Mouse (Mus musculus) small intestine, adult 2 months (tissue): Measurements from ENCODE around the gene D17H6S53E. TPM values are rescaled to one million over a fixed set of nuclear protein-coding genes. Genes with fewer than 3 reads are reported as not detected.

Experiments
- H3K27ac ChIP-seq: fragments of 200-500 bp; 2 replicates; pipeline ENCODE4 v1.5.1; 2012; ENCODE audit warnings: low read depth, low read length, control low read depth, inconsistent platforms; ENCODE audit not compliant: insufficient read depth
- H3K27me3 ChIP-seq: fragments of 200-500 bp; 2 replicates; pipeline ENCODE4 v1.6.1; 2012; ENCODE audit warnings: mild to moderate bottlenecking, moderate library complexity, low read length, inconsistent platforms; ENCODE audit not compliant: control insufficient read depth, insufficient read depth
- H3K36me3 ChIP-seq: fragments of 200-500 bp; 2 replicates; pipeline ENCODE4 v1.6.1; 2012; ENCODE audit warnings: mild to moderate bottlenecking, low read length, control low read depth, inconsistent platforms; ENCODE audit not compliant: control insufficient read depth, insufficient read depth
- H3K4me1 ChIP-seq: fragments of 200-500 bp; 2 replicates; pipeline ENCODE4 v1.6.1; 2012; ENCODE audit warnings: low read length, inconsistent platforms, mixed read lengths; ENCODE audit not compliant: control insufficient read depth, insufficient read depth, insufficient read length
- H3K4me3 ChIP-seq: fragments of 200-500 bp; 2 replicates; pipeline ENCODE4 v1.5.1; 2012; ENCODE audit warnings: low read depth, mild to moderate bottlenecking, control low read depth, inconsistent platforms, low read length, moderate library complexity
- CTCF ChIP-seq: fragments of 200-500 bp; IDR thresholded peaks from 2 replicates; pipeline ENCODE4 v1.5.1; 2012; ENCODE audit warnings: low read depth, mild to moderate bottlenecking, control low read depth, inconsistent platforms, low read length, moderate library complexity, mixed read lengths; ENCODE audit not compliant: insufficient replicate concordance, insufficient read length; ENCODE audit errors: extremely low read depth
- POLR2A ChIP-seq: fragments of 200-500 bp; IDR thresholded peaks from 2 replicates; pipeline ENCODE4 v1.6.1; 2012; ENCODE audit warnings: low read depth, mild to moderate bottlenecking, control low read depth, inconsistent platforms, low read length, moderate library complexity
- WGBS: fragments of 180-500 bp; shearing (Covaris S2); methylation state at CpG from one replicate; pipeline ENCODE4 v1.1.7; 2018; 5-methylcytosine and 5-hydroxymethylcytosine counted together
- polyA plus RNA-seq: library from polyadenylated mRNA; depleted of rRNA; stranded (reverse); fragments of >200 nt; gene quantifications from 2 replicates; pipeline ENCODE4 v1.2.3, GENCODE M21; 2012; rRNA removed

The D17H6S53E gene
- polyA plus RNA-seq, 1 experiment, result 16.2 TPM

DNA sequence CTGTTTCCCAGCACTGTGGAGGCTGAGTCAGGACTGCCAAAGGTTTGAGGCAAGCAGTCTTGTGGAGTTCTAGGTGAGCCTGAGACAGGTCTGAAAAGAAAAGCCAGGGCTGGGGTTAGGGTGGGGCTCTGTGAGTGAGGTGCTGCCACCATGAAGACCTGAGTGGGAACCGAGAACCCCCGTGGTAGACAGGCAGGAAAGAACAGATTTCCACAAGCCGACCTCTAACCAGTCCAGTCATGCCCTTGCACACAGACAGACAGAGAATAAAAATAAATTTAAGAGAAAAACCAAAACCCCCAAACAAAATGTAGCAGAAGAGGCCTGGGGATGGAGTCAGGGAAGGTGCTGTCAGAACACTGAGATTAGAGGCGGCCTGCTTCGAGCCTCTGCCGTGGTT is 49.2 kb downstream of the D17H6S53E start:
- TF ChIP-seq CTCF (no peak), POLR2A (no peak)
- Histone ChIP-seq H3K4me1 (peaks cover 18% of the 10 kb centered on the region), H3K4me3 (no peak overlapping the region), H3K27ac (no peak overlapping the region), H3K27me3 (no peaks in the 10 kb centered on the region), H3K36me3 (no peaks in the 10 kb centered on the region)
- 75% methylated on average over 6 of the region's 6 CpGs for WGBS

GRCm38 (mm10) chr17:35175968-35176367 is 49.8 kb downstream of the D17H6S53E start, which contains the start of gene Aif1:
Gene Aif1 (minus strand): TSS chr17:35176068.
- peak within 1 kb of the TSS; percentile 20; the same call in 1 of the 2 replicates for H3K27ac ChIP-seq
- H3K4me3 ChIP-seq, result no peak within 1 kb of the TSS

More at GRCm38 (mm10) chr17:35175968-35176367, 49.8 kb downstream of the D17H6S53E start, which contains the start of gene Aif1:
- TF ChIP-seq CTCF (no peak), POLR2A (no peak)
- Histone ChIP-seq H3K27me3 (no peaks in the 10 kb centered on the region), H3K36me3 (no peaks in the 10 kb centered on the region), H3K4me1 (peaks cover 18% of the 10 kb centered on the region)
- 60% methylated on average over 2 of the region's 2 CpGs for WGBS

Other genes with a start within 250 kb of the D17H6S53E start
- gene Zbtb12, start 246.9 kb upstream of the D17H6S53E start, polyA plus RNA-seq, result 2.9 and 6.8 TPM in 2 replicates
- not detected in 2 replicates for gene Gm20547, start 244.3 kb upstream of the D17H6S53E start, polyA plus RNA-seq
- gene C2, start 228.1 kb upstream of the D17H6S53E start, polyA plus RNA-seq, result 4.3 and 10.6 TPM in 2 replicates
- 101 and 242 TPM in 2 replicates for gene Ehmt2, start 227.9 kb upstream of the D17H6S53E start, polyA plus RNA-seq
- gene Slc44a4, start 211.9 kb upstream of the D17H6S53E start, polyA plus RNA-seq, result 64.8 and 101 TPM in 2 replicates
- 21.2 and 68.8 TPM in 2 replicates for gene Neu1, start 195.1 kb upstream of the D17H6S53E start, polyA plus RNA-seq
- 17.1 and 19.8 TPM in 2 replicates for gene Hspa1b, start 167.1 kb upstream of the D17H6S53E start, polyA plus RNA-seq
- gene Gm20481, start 156.5 kb upstream of the D17H6S53E start, polyA plus RNA-seq, result not detected in 2 replicates
- 8.9 and 9.3 TPM in 2 replicates for gene Hspa1a, start 154.2 kb upstream of the D17H6S53E start, polyA plus RNA-seq
- gene Hspa1l, start 153.7 kb upstream of the D17H6S53E start, polyA plus RNA-seq, result 0.06 and 0.14 TPM in 2 replicates
- gene Lsm2, start 144.5 kb upstream of the D17H6S53E start, polyA plus RNA-seq, result 51.7 and 82.1 TPM in 2 replicates
- 123 and 182 TPM in 2 replicates for gene Vars, start 125.4 kb upstream of the D17H6S53E start, polyA plus RNA-seq
- 0.82 and 1.2 TPM in 2 replicates for gene Vwa7, start 109.8 kb upstream of the D17H6S53E start, polyA plus RNA-seq
- gene Sapcd1, start 98.4 kb upstream of the D17H6S53E start, polyA plus RNA-seq, result 0.87 and 1.0 TPM in 2 replicates
- gene Msh5, start 79.6 kb upstream of the D17H6S53E start, polyA plus RNA-seq, result 2.2 and 2.3 TPM in 2 replicates
- 134 and 219 TPM in 2 replicates for gene Clic1, start 76.4 kb upstream of the D17H6S53E start, polyA plus RNA-seq
- gene Ddah2, start 67.3 kb upstream of the D17H6S53E start, polyA plus RNA-seq, result 8.5 and 14.5 TPM in 2 replicates
- gene Ly6g6c, start 61.0 kb upstream of the D17H6S53E start, polyA plus RNA-seq, result 9.3 and 9.9 TPM in 2 replicates
- gene Mpig6b, start 60.2 kb upstream of the D17H6S53E start, polyA plus RNA-seq, result 0.28 and 0.39 TPM in 2 replicates
- gene Ly6g6e, start 49.5 kb upstream of the D17H6S53E start, polyA plus RNA-seq, result 1.3 and 19.4 TPM in 2 replicates
- gene Ly6g6d, start 48.3 kb upstream of the D17H6S53E start, polyA plus RNA-seq, result 7.2 and 10.7 TPM in 2 replicates
- gene Ly6g6f, start 40.8 kb upstream of the D17H6S53E start, polyA plus RNA-seq, result 1.2 and 3.8 TPM in 2 replicates
- gene Abhd16a, start 37.1 kb upstream of the D17H6S53E start, polyA plus RNA-seq, result 114 and 183 TPM in 2 replicates
- not detected in 2 replicates for gene Ly6g5c, start 18.1 kb upstream of the D17H6S53E start, polyA plus RNA-seq
- 0.76 and 1.4 TPM in 2 replicates for gene Ly6g5b, start 10.9 kb upstream of the D17H6S53E start, polyA plus RNA-seq
- gene Gpank1, start 4.9 kb upstream of the D17H6S53E start, polyA plus RNA-seq, result 10.5 and 25.3 TPM in 2 replicates
- gene Csnk2b, start 4.3 kb upstream of the D17H6S53E start, polyA plus RNA-seq, result 226 and 448 TPM in 2 replicates
- gene Apom, start 5.7 kb downstream of the D17H6S53E start, polyA plus RNA-seq, result 0.15 and 0.25 TPM in 2 replicates
- gene Bag6, start 8.8 kb downstream of the D17H6S53E start, polyA plus RNA-seq, result 93.6 and 184 TPM in 2 replicates
- gene Prrc2a, start 38.5 kb downstream of the D17H6S53E start, polyA plus RNA-seq, result 177 and 352 TPM in 2 replicates
- gene Aif1, start 49.7 kb downstream of the D17H6S53E start, polyA plus RNA-seq, result 0.36 and 1.6 TPM in 2 replicates
- 11.5 and 18.8 TPM in 2 replicates for gene Lst1, start 62.1 kb downstream of the D17H6S53E start, polyA plus RNA-seq
- 26.2 and 32.9 TPM in 2 replicates for gene Ltb, start 68.1 kb downstream of the D17H6S53E start, polyA plus RNA-seq
- gene Tnf, start 75.6 kb downstream of the D17H6S53E start, polyA plus RNA-seq, result 0.94 and 1.8 TPM in 2 replicates
- 0.47 and 0.66 TPM in 2 replicates for gene Lta, start 79.0 kb downstream of the D17H6S53E start, polyA plus RNA-seq
- 0.22 TPM in 1 of 2 replicates, not detected in the other for gene Gm16181, start 94.5 kb downstream of the D17H6S53E start, polyA plus RNA-seq
- gene Atp6v1g2, start 107.3 kb downstream of the D17H6S53E start, polyA plus RNA-seq, result 1.0 and 2.8 TPM in 2 replicates
- 13.7 and 36.3 TPM in 2 replicates for gene Nfkbil1, start 109.4 kb downstream of the D17H6S53E start, polyA plus RNA-seq
- 95.6 and 194 TPM in 2 replicates for gene Ddx39b, start 115.4 kb downstream of the D17H6S53E start, polyA plus RNA-seq
- 776 and 1,546 TPM in 2 replicates for gene H2-D1, start 136.4 kb downstream of the D17H6S53E start, polyA plus RNA-seq
- gene H2-Q1, start 194.0 kb downstream of the D17H6S53E start, polyA plus RNA-seq, result 36.3 and 83.4 TPM in 2 replicates
- gene H2-Q2, start 215.9 kb downstream of the D17H6S53E start, polyA plus RNA-seq, result 554 and 1,052 TPM in 2 replicates